7 mouse cellular contexts compared by ENCODE assay signal in genomic region chr4:133241910-133242309, GRCm38 (mm10). TPM values are rescaled to one million over a fixed set of nuclear protein-coding genes. Genes with fewer than 3 reads are reported as not detected.
DNase-seq lines count a peak whose midpoint lies in the region; ATAC-seq lines count a peak whose summit lies in the region.

No protein-coding gene starts in this region.

- ATAC-seq in neural tube, embryonic 11.5 days (ENCODE audit: insufficient read depth, low FRiP score, low TSS enrichment) = no peak
- no peak for ATAC-seq in forebrain, embryonic 12.5 days (ENCODE audit: low FRiP score)
- ATAC-seq in liver, embryonic 12.5 days = 0 out of 2 replicates have a peak, but pooled peaks have one; percentile 4

- WGBS in neural tube, embryonic 11.5 days = 39% methylated on average over 11 of the region's 11 CpGs
- WGBS in forebrain, embryonic 12.5 days = 32% methylated on average over 11 of the region's 11 CpGs
- WGBS in liver, embryonic 12.5 days (ENCODE audit: insufficient replicate concordance) = 19% methylated on average over 11 of the region's 11 CpGs

- no peaks in the 10 kb centered on the region for H3K36me3 ChIP-seq in neural tube, embryonic 11.5 days (ENCODE audit: control insufficient read depth, insufficient read depth, low read length)
- no peaks in the 10 kb centered on the region for H3K36me3 ChIP-seq in forebrain, embryonic 12.5 days (replicated peaks)
- H3K36me3 ChIP-seq in liver, embryonic 12.5 days = no peaks in the 10 kb centered on the region

- H3K4me2 ChIP-seq in neural tube, embryonic 11.5 days (ENCODE audit: low read depth) = peak overlapping the region; percentile 91; the same call in 1 of the 2 replicates
- H3K4me2 ChIP-seq in forebrain, embryonic 12.5 days = peak overlapping the region; percentile 92
- H3K4me2 ChIP-seq in liver, embryonic 12.5 days = peak overlapping the region; percentile 100

- H3K4me3 ChIP-seq in neural tube, embryonic 11.5 days (ENCODE audit: low read depth, low read length) = no peak overlapping the region
- H3K4me3 ChIP-seq in forebrain, embryonic 12.5 days (replicated peaks) = peak overlapping the region; percentile 55
- H3K4me3 ChIP-seq in liver, embryonic 12.5 days = peak overlapping the region; percentile 73

- no peak overlapping the region for H3K9ac ChIP-seq in neural tube, embryonic 11.5 days (ENCODE audit: low read length)
- no peak overlapping the region for H3K9ac ChIP-seq in forebrain, embryonic 12.5 days
- peak overlapping the region; percentile 88 for H3K9ac ChIP-seq in liver, embryonic 12.5 days

- H3K4me1 ChIP-seq in neural tube, embryonic 11.5 days (ENCODE audit: control insufficient read depth, insufficient read depth, low read length) = peaks cover 6% of the 10 kb centered on the region; the same call in 1 of the 2 replicates
- peaks cover 10% of the 10 kb centered on the region for H3K4me1 ChIP-seq in forebrain, embryonic 12.5 days
- H3K4me1 ChIP-seq in liver, embryonic 12.5 days = peaks cover 84% of the 10 kb centered on the region

- H3K27me3 ChIP-seq in neural tube, embryonic 11.5 days (ENCODE audit: control insufficient read depth, insufficient read depth, low read length) = peaks cover 20% of the 10 kb centered on the region
- H3K27me3 ChIP-seq in forebrain, embryonic 12.5 days = peaks cover 79% of the 10 kb centered on the region
- H3K27me3 ChIP-seq in liver, embryonic 12.5 days (replicated peaks) = peaks cover 46% of the 10 kb centered on the region

- H3K9me3 ChIP-seq in neural tube, embryonic 11.5 days (ENCODE audit: control insufficient read depth, low read length) = no peaks in the 10 kb centered on the region
- H3K9me3 ChIP-seq in forebrain, embryonic 12.5 days = no peaks in the 10 kb centered on the region
- H3K9me3 ChIP-seq in liver, embryonic 12.5 days (replicated peaks) = no peaks in the 10 kb centered on the region

- no peak overlapping the region for H3K27ac ChIP-seq in neural tube, embryonic 11.5 days (ENCODE audit: low read depth, low read length)
- H3K27ac ChIP-seq in forebrain, embryonic 12.5 days = no peak overlapping the region
- H3K27ac ChIP-seq in liver, embryonic 12.5 days = peak overlapping the region; percentile 89

- no peak for DNase-seq in neural tube, embryonic 11.5 days (ENCODE audit: low spot score)
- no peak for DNase-seq in neural tube, embryonic 10.5 days (ENCODE audit: extremely low spot score, low spot score)
- no peak for DNase-seq in embryo, embryonic 10 days (ENCODE audit: low spot score)
- DNase-seq in cerebellum, adult 18-20 months = no peak
- no peak for DNase-seq in testis, postnatal 14 days (ENCODE audit: low spot score)

RNA-seq across cellular contexts. Expression of gene Map3k6, which starts 1.3 kb away (rescaled TPM):
- polyA plus RNA-seq in neural tube, embryonic 11.5 days (2014; fragmentation: Nextera tagmentation; extraction: Ambion mirVana) = 1.5 and 2.7 TPM in 2 replicates
- 1.3 TPM in 2 replicates for polyA plus RNA-seq in forebrain, embryonic 12.5 days (2016; fragmentation: Nextera tagmentation; extraction: Ambion mirVana)
- polyA plus RNA-seq in liver, embryonic 12.5 days (2016; fragmentation: Nextera tagmentation; extraction: Ambion mirVana) = 2.8 and 3.6 TPM in 2 replicates

RNA-seq across cellular contexts. Expression of gene Sytl1, which starts 21.0 kb away (rescaled TPM):
- 1.2 and 1.4 TPM in 2 replicates for polyA plus RNA-seq in neural tube, embryonic 11.5 days (2014; fragmentation: Nextera tagmentation; extraction: Ambion mirVana)
- 0.74 and 0.80 TPM in 2 replicates for polyA plus RNA-seq in forebrain, embryonic 12.5 days (2016; fragmentation: Nextera tagmentation; extraction: Ambion mirVana)
- polyA plus RNA-seq in liver, embryonic 12.5 days (2016; fragmentation: Nextera tagmentation; extraction: Ambion mirVana) = 0.37 and 0.46 TPM in 2 replicates

RNA-seq across cellular contexts. Expression of gene Gpr3, which starts 29.6 kb away (rescaled TPM):
- polyA plus RNA-seq in neural tube, embryonic 11.5 days (2014; fragmentation: Nextera tagmentation; extraction: Ambion mirVana) = 0.45 and 0.49 TPM in 2 replicates
- 0.14 and 0.29 TPM in 2 replicates for polyA plus RNA-seq in forebrain, embryonic 12.5 days (2016; fragmentation: Nextera tagmentation; extraction: Ambion mirVana)
- not detected in 2 replicates for polyA plus RNA-seq in liver, embryonic 12.5 days (2016; fragmentation: Nextera tagmentation; extraction: Ambion mirVana)

RNA-seq across cellular contexts. Expression of gene Cd164l2, which starts 30.0 kb away (rescaled TPM):
- polyA plus RNA-seq in neural tube, embryonic 11.5 days (2014; fragmentation: Nextera tagmentation; extraction: Ambion mirVana) = 0.32 and 0.62 TPM in 2 replicates
- 0.47 and 0.50 TPM in 2 replicates for polyA plus RNA-seq in forebrain, embryonic 12.5 days (2016; fragmentation: Nextera tagmentation; extraction: Ambion mirVana)
- 0.12 and 0.26 TPM in 2 replicates for polyA plus RNA-seq in liver, embryonic 12.5 days (2016; fragmentation: Nextera tagmentation; extraction: Ambion mirVana)

RNA-seq across cellular contexts. Expression of gene Tmem222, which starts 35.7 kb away (rescaled TPM):
- polyA plus RNA-seq in neural tube, embryonic 11.5 days (2014; fragmentation: Nextera tagmentation; extraction: Ambion mirVana) = 79.0 and 91.0 TPM in 2 replicates
- polyA plus RNA-seq in forebrain, embryonic 12.5 days (2016; fragmentation: Nextera tagmentation; extraction: Ambion mirVana) = 70.9 and 74.3 TPM in 2 replicates
- 47.6 and 48.4 TPM in 2 replicates for polyA plus RNA-seq in liver, embryonic 12.5 days (2016; fragmentation: Nextera tagmentation; extraction: Ambion mirVana)
